In the genomic region with DNA sequence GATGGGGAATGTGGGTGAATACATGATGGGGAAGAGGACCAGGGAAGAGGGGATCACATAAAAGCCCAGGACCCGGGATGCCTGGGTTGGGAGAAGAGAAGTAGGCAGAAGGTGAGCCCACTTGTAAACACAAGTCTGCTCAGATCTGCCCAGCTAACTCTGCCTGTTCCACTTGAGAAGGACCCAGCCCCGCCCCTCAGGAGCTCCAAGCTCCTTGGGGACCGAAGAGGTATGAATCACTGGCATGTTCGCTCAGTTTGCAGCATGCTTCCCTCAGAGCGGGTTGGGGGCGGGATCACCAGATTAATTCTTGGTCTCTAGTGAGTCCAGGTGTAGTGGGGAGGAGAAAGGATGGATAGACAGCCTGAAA, we compare ENCODE assay signal across 7 mouse cellular contexts. TPM values are rescaled to one million over a fixed set of nuclear protein-coding genes. Genes with fewer than 3 reads are reported as not detected.
DNase-seq lines count a peak whose midpoint lies in the region; ATAC-seq and TF ChIP-seq lines count a peak whose summit lies in the region.

No protein-coding gene starts in this region.

- H3K4me3 ChIP-seq in left cerebral cortex, adult 2 months, result peak overlapping the region; percentile 92
- H3K4me3 ChIP-seq in embryonic facial prominence, embryonic 11.5 days (ENCODE audit: low read depth, low read length), result peak overlapping the region; percentile 54; the same call in 1 of the 2 replicates
- peak overlapping the region; percentile 66 for H3K4me3 ChIP-seq in hindbrain, embryonic 15.5 days
- peak overlapping the region; percentile 81 for H3K4me3 ChIP-seq in midbrain, embryonic 12.5 days

- WGBS in embryonic facial prominence, embryonic 11.5 days, result 37% methylated on average over 6 of the region's 6 CpGs
- 38% methylated on average over 6 of the region's 6 CpGs for WGBS in hindbrain, embryonic 15.5 days
- 39% methylated on average over 6 of the region's 6 CpGs for whole genome bisulfite sequencing in midbrain, embryonic 12.5 days

- H3K9ac ChIP-seq in embryonic facial prominence, embryonic 11.5 days (replicated peaks; ENCODE audit: low read length), result no peak overlapping the region
- peak overlapping the region; percentile 66 for H3K9ac ChIP-seq in hindbrain, embryonic 15.5 days
- H3K9ac ChIP-seq in midbrain, embryonic 12.5 days (replicated peaks), result peak overlapping the region; percentile 83; the same call in 1 of the 2 replicates

- peak; percentile 40 to 56 for DNase-seq in left cerebral cortex, adult 2 months (ENCODE audit: extremely low spot score in 1 of 2, low spot score in 2 of 2)
- no peak for DNase-seq in left cerebral cortex, postnatal 4 days
- DNase-seq in embryonic facial prominence, embryonic 11.5 days (ENCODE audit: low spot score), result no peak
- DNase-seq in gastrocnemius, postnatal 14 days, result no peak
- DNase-seq in retina, embryonic 14.5 days (ENCODE audit: low spot score), result no peak

- H3K4me1 ChIP-seq in embryonic facial prominence, embryonic 11.5 days (ENCODE audit: control insufficient read depth, insufficient read depth, low read length), result peaks cover 4% of the 10 kb centered on the region
- peaks cover 24% of the 10 kb centered on the region for H3K4me1 ChIP-seq in hindbrain, embryonic 15.5 days (replicated peaks)
- peaks cover 12% of the 10 kb centered on the region for H3K4me1 ChIP-seq in midbrain, embryonic 12.5 days

- intact Hi-C loops in left cerebral cortex, adult 2 months (cut with DNase I), result no loop called here
- intact Hi-C loops in left cerebral cortex, postnatal 4 days (cut with DNase I), result no loop called here
- intact Hi-C loops in gastrocnemius, postnatal 14 days (cut with DNase I; ENCODE audit: low total_unique reads), result no loop called here

- H3K36me3 ChIP-seq in embryonic facial prominence, embryonic 11.5 days (replicated peaks; ENCODE audit: control insufficient read depth, insufficient read depth, low read depth, low read length), result no peaks in the 10 kb centered on the region
- H3K36me3 ChIP-seq in hindbrain, embryonic 15.5 days, result 0 out of 2 replicates have a peak, but pooled peaks cover 2% of the 10 kb centered on the region
- no peaks in the 10 kb centered on the region for H3K36me3 ChIP-seq in midbrain, embryonic 12.5 days

- peaks cover 8% of the 10 kb centered on the region for H3K27me3 ChIP-seq in embryonic facial prominence, embryonic 11.5 days (ENCODE audit: control insufficient read depth, insufficient read depth, low read length)
- peaks cover 5% of the 10 kb centered on the region for H3K27me3 ChIP-seq in hindbrain, embryonic 15.5 days
- H3K27me3 ChIP-seq in midbrain, embryonic 12.5 days, result peaks cover 69% of the 10 kb centered on the region

- no peak overlapping the region for H3K4me2 ChIP-seq in embryonic facial prominence, embryonic 11.5 days (ENCODE audit: low read depth, low read length)
- H3K4me2 ChIP-seq in hindbrain, embryonic 15.5 days, result peak overlapping the region; percentile 77
- peak overlapping the region; percentile 89 for H3K4me2 ChIP-seq in midbrain, embryonic 12.5 days (replicated peaks)

- H3K9me3 ChIP-seq in embryonic facial prominence, embryonic 11.5 days (replicated peaks; ENCODE audit: control insufficient read depth, low read length), result no peaks in the 10 kb centered on the region
- H3K9me3 ChIP-seq in hindbrain, embryonic 15.5 days, result no peaks in the 10 kb centered on the region
- H3K9me3 ChIP-seq in midbrain, embryonic 12.5 days, result no peaks in the 10 kb centered on the region

- ATAC-seq in embryonic facial prominence, embryonic 11.5 days (replicated peaks; ENCODE audit: insufficient number of reproducible peaks, low FRiP score, low TSS enrichment, low read depth), result no peak
- no peak; the same call in 1 of the 2 replicates for ATAC-seq in hindbrain, embryonic 15.5 days (ENCODE audit: low FRiP score, low read depth)
- peak; percentile 38; the same call in 1 of the 2 replicates for ATAC-seq in midbrain, embryonic 12.5 days (ENCODE audit: low FRiP score, low read depth)

- no peak for TF ChIP-seq CTCF in left cerebral cortex, adult 2 months (IDR thresholded peaks at IDR 0.05)

- peak overlapping the region; percentile 94 for H3K27ac ChIP-seq in left cerebral cortex, adult 2 months
- no peak overlapping the region for H3K27ac ChIP-seq in embryonic facial prominence, embryonic 11.5 days (replicated peaks; ENCODE audit: low read depth, low read length)
- no peak overlapping the region for H3K27ac ChIP-seq in hindbrain, embryonic 15.5 days (replicated peaks)
- no peak overlapping the region for H3K27ac ChIP-seq in midbrain, embryonic 12.5 days (replicated peaks)

RNA-seq across cellular contexts. Expression of gene Neurog3, which starts 21.7 kb away (rescaled TPM):
- total RNA-seq in left cerebral cortex, adult 2 months (2021), result not detected
- total RNA-seq in left cerebral cortex, postnatal 4 days (2021), result not detected
- 0.89 and 1.2 TPM in 2 replicates for polyA plus RNA-seq in embryonic facial prominence, embryonic 11.5 days (2014; fragmentation: Nextera tagmentation; extraction: Ambion mirVana)
- not detected in 2 replicates for polyA plus RNA-seq in hindbrain, embryonic 15.5 days (2015; fragmentation: Nextera tagmentation; extraction: Ambion mirVana)
- 0.46 TPM in 1 of 2 replicates, not detected in the other for polyA plus RNA-seq in midbrain, embryonic 12.5 days (2016; fragmentation: Nextera tagmentation; extraction: Ambion mirVana)
- total RNA-seq in gastrocnemius, postnatal 14 days (2021), result not detected

RNA-seq across cellular contexts. Expression of gene Fam241b, which starts 32.5 kb away (rescaled TPM):
- total RNA-seq in left cerebral cortex, adult 2 months (2021), result 10 to 100 TPM; 50.1 to 58.3 TPM
- total RNA-seq in left cerebral cortex, postnatal 4 days (2021), result 10 to 100 TPM; 77.9 to 92.9 TPM
- polyA plus RNA-seq in embryonic facial prominence, embryonic 11.5 days (2014; fragmentation: Nextera tagmentation; extraction: Ambion mirVana), result 6.3 and 6.7 TPM in 2 replicates
- 149 and 161 TPM in 2 replicates for polyA plus RNA-seq in hindbrain, embryonic 15.5 days (2015; fragmentation: Nextera tagmentation; extraction: Ambion mirVana)
- 41.0 and 41.6 TPM in 2 replicates for polyA plus RNA-seq in midbrain, embryonic 12.5 days (2016; fragmentation: Nextera tagmentation; extraction: Ambion mirVana)
- total RNA-seq in gastrocnemius, postnatal 14 days (2021), result 1 to 10 TPM in 1 of 2 experiments, under 1 TPM in 1; 0.38 to 1.4 TPM

Comparison
In these comparisons a context has a peak if more than half of its experiments do, and no peak if none do; other contexts are left out.
1. DNase-seq: peak in left cerebral cortex, adult 2 months (2 of 2); none in left cerebral cortex, postnatal 4 days (single experiment), embryonic facial prominence, embryonic 11.5 days (single experiment), gastrocnemius, postnatal 14 days (single experiment) and retina, embryonic 14.5 days (single experiment).
2. RNA of gene Fam241b, which starts 32.5 kb away (total RNA-seq): 77.9 to 92.9 TPM in left cerebral cortex, postnatal 4 days and 50.1 to 58.3 TPM in left cerebral cortex, adult 2 months; 0.38 to 1.4 TPM in gastrocnemius, postnatal 14 days; every median in the first group is over 10 times any median in the second.
3. Peak in every context shown above with its lines, with median percentiles within 50 percentile points of each other: H3K4me3 ChIP-seq.